Mouse (Mus musculus) heart, postnatal 10 days (tissue): ENCODE results near the gene AC153137.1. TPM values are rescaled to one million over a fixed set of nuclear protein-coding genes. Genes with fewer than 3 reads are reported as not detected.
A peak's percentile ranks its signal among the peaks of the same experiment; 100 is the strongest.
"Not testable (repeated sequence)": the region's sequence is repeated elsewhere in the genome, so short reads cannot be mapped to it uniquely, and the experiment has no call there.

Experiments used
- DNase-seq, 2 experiments: peaks; one replicate each; pipeline ENCODE4 v3.0.0; 2021
- intact Hi-C: fragments of 180-260 bp; cut with DNase I; formaldehyde crosslinking; loops from one replicate; pipeline ENCODE4 v1.15.1; 2025
- total RNA-seq, 2 experiments: library from RNA; stranded (reverse); gene quantifications; 2 replicates each; pipeline ENCODE4 v1.2.3; 2021

AC153137.1 gene
- not detected for total RNA-seq

GRCm38 (mm10) chr1:30977868-30978267, at the start of gene AC153137.1:
TSS of gene AC153137.1 (minus strand) at chr1:30977968.
- DNase-seq, intact Hi-C loops: not testable (repeated sequence)

DNA sequence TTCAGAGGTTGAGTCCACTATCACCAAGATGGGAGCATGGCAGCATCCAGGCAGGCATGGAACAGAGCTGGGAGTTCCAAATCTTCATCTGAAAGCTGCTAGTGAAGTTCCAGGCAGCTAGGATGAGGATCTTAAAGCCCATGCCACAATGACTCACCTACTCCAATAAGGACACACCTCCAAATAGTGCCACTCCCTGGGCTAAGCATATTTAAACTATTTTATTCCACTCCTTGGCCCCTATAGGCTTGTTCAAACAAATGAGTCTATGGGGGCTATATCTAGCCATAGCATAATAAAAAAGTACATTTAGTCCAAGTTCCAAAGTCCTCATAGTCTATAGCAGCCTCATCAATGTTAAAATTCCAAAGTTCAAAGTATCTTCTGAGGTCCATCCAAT, 45.4 kb upstream of the AC153137.1 start:
- DNase-seq: no peak
- intact Hi-C loops: no loop called here

- DNase-seq: peak; percentile 79 to 87
- intact Hi-C loops: loop anchor here (5.0 kb wide), 1 partner anchor 133 kb away; no protein-coding TSS in a partner anchor
Measured at GRCm38 (mm10) chr1:31019283-31019682, 41.5 kb upstream of the AC153137.1 start.

DNA sequence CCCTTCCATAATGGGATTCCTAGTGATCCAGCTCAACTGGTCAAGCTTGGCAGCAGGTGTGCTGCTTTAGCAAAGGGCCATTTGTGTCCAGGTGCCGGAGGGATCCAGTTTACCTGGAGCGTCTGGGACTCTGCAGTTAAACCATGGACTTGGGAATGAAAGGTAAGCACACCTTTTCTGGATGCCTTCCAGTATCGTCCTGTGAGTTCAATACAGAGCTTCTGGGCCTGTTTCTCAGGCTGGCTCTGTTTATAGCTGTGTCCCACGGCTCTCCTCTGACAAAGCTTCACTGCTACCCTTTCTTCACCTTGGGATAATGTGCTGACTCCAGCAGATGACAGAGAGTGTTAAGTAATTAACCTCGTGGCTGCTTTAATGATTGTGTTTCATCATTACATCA, 39.6 kb upstream of the AC153137.1 start:
- intact Hi-C loops: loop anchor here (5.0 kb wide), 1 partner anchor 135 kb away; no protein-coding TSS in a partner anchor
- no peak for DNase-seq

GRCm38 (mm10) chr1:31016068-31016467, 38.3 kb upstream of the AC153137.1 start:
- intact Hi-C loops: loop anchor here (5.0 kb wide), 1 partner anchor 136 kb away; no protein-coding TSS in a partner anchor
- no peak for DNase-seq

- no peak for DNase-seq
- intact Hi-C loops: loop anchor here (5.0 kb wide), 1 partner anchor 137 kb away; no protein-coding TSS in a partner anchor
Measured at GRCm38 (mm10) chr1:31015261-31015660, 37.5 kb upstream of the AC153137.1 start.

GRCm38 (mm10) chr1:30977239-30977638, 529 bp downstream of the AC153137.1 start:
- intact Hi-C loops, DNase-seq: not testable (repeated sequence)

DNA sequence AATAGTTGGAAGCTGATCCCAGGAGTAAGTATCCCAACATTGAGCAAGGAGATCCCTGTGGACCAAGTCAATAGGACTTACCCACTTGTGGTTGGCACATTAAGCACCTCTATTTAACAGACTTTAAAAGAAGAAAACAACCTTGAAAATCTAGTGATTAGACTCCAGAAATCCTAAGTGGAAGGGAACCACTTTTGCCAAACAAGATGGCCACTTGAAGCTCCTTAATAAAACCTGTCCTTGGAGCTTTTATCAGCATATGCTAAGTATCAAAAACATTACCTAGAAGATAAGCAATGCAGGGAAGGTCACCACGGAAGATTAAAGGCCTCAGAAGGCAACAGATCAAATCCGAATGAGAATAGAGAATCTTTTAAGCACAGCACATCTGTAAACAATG, 26.0 kb downstream of the AC153137.1 start:
- DNase-seq: no peak
- intact Hi-C loops: loop anchor here (5.0 kb wide), 1 partner anchor 201 kb away; no protein-coding TSS in a partner anchor

GRCm38 (mm10) chr1:30950456-30950835, 27.3 kb downstream of the AC153137.1 start:
- intact Hi-C loops: loop anchor here (5.0 kb wide), 1 partner anchor 202 kb away; no protein-coding TSS in a partner anchor
- no peak for DNase-seq

GRCm38 (mm10) chr1:30949710-30950455, 27.9 kb downstream of the AC153137.1 start:
- DNase-seq: peak; percentile 96 to 97
- intact Hi-C loops: loop anchor here (2.0 to 5.0 kb wide), 4 partner anchors 77 to 202 kb away; partner anchors contain the start of gene Phf3

- intact Hi-C loops: loop anchor here (2.0 to 5.0 kb wide), 3 partner anchors 76 to 172 kb away; partner anchors contain the start of gene Phf3
- peak; percentile 75 for DNase-seq
Measured at GRCm38 (mm10) chr1:30948950-30949639, 28.7 kb downstream of the AC153137.1 start.

DNA sequence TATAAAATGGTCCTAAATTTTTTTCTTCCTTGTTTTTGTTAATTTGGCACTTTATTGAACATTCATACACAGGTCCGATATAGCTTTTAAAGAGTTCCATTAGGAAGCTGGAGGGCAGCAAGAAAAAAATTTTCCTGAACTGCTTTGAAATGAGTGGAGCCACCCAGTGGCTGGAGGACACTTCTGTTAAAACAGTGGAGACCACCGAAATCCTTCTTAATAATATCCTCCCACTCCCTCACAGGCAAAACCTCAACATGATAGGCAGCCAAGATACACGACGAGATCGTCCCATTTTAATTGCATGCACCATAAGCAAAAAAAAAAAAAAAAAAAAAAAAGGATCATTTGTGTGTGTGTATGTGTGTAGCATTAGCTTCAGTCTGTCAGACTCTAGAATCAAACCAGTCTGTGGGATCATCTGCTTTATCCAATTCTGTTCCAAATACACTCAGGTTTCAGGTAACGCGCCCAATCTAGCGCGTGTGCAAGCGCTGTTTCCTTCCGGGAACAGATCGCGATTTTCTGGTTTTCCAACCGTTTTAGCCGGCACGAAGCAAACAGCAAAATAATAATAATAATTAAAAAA, 29.3 kb downstream of the AC153137.1 start:
- intact Hi-C loops: loop anchor here (2.0 to 5.0 kb wide), 3 partner anchors 76 to 171 kb away; partner anchors contain the start of gene Phf3
- peak; percentile 42 to 64 for DNase-seq

DNA sequence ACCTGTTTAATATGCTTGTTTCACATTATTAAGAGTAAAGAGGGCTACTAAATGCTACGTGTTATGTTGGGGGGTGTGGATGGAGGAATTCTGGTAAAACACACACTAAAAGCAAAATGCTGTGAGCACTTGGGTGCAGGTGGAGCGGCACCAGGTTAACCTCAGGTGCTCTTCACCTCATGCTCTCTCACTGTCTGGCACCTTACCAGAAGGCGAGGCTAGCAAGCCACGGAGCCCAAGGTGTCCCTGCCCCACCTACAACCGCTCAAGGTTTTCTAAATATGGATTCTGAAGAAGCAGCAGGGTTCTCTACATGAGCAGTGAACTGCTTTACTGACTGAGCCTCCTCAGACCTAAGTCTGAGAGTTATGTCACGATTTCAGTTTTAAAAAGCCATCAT, 32.6 kb downstream of the AC153137.1 start:
- intact Hi-C loops: loop anchor here (5.0 kb wide), 2 partner anchors 157 to 168 kb away; no protein-coding TSS in a partner anchor
- no peak for DNase-seq

- DNase-seq: no peak
- intact Hi-C loops: no loop called here
Measured at GRCm38 (mm10) chr1:30940571-30940970, 37.2 kb downstream of the AC153137.1 start.

- no peak for DNase-seq
- intact Hi-C loops: no loop called here
Measured at GRCm38 (mm10) chr1:30938392-30938791, 39.4 kb downstream of the AC153137.1 start.

DNA sequence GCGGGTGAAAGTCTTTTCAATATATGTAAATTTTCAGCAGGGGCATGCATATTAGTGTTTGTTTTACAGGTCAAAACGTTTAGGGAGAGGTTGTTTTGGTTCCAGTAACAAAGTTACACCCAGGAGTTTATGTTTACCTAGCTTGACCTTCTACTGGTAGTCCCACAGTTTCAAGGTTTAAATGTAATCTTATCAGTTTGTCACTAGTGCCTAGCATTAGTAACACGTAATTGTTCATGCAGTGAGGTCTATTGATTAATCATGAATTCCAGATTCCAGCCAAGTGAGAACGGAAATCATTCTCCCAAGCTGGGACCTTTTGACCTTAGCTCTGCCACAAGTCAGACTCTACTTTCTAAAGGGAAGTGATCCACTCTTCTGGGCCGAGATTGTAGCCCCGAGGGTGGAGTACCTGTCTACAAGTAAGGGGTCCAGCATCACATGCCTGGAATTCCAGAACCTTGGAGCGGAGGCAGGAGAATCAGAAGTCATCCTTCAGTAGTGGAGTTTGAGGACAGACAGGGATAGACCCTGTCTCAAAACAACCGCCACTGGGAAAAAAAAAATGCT, 40.3 kb downstream of the AC153137.1 start:
- DNase-seq: no peak
- intact Hi-C loops: no loop called here

DNA sequence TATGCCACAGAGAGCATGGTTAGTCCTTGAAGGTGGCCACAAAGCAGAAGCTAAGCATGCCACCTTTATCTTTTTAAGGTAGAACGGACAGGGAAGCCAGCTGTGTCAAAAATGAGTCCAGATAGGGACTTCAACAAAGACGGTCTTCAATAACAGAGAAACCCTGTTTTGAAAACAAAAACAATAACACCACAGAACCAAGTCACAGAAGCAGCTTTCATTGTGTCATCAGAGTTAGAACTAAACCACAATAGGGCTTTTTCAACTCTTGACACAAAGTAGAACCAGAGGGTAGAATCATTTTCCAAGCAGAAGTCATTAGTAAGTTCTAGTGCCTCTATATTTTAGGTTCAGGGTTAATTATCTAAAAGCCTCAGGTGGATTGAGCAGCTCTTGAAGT, 41.3 kb downstream of the AC153137.1 start:
- DNase-seq: no peak
- intact Hi-C loops: no loop called here

DNA sequence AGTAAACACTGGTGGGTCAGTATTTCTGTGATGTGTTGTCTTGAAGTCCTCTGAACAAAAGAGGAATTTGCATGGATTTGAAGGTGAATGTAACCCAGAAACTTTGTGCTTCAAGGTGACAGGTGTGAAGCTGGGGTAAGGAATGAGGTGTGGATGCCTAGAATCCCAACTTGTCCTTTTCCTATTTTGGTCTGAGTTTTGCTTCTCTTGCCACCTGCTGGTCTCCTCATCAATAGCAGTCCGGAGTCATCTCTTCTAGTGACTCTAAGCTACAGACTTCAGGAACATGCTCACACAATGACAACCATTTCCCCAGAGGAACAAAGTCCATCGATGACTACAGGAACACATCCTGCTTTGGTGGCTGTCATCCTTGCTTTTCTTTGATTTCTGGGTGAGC, 46.9 kb downstream of the AC153137.1 start:
- DNase-seq: peak in 1 of 2 experiments; percentile 31
- intact Hi-C loops: loop anchor here (2.0 kb wide), 1 partner anchor 150 kb away; no protein-coding TSS in a partner anchor

GRCm38 (mm10) chr1:30930194-30930593, 47.6 kb downstream of the AC153137.1 start:
- DNase-seq: no peak
- intact Hi-C loops: loop anchor here (2.0 kb wide), 1 partner anchor 149 kb away; no protein-coding TSS in a partner anchor
